Mouse (Mus musculus): ENCODE results near the gene Fndc1.

The Fndc1 gene

DNA sequence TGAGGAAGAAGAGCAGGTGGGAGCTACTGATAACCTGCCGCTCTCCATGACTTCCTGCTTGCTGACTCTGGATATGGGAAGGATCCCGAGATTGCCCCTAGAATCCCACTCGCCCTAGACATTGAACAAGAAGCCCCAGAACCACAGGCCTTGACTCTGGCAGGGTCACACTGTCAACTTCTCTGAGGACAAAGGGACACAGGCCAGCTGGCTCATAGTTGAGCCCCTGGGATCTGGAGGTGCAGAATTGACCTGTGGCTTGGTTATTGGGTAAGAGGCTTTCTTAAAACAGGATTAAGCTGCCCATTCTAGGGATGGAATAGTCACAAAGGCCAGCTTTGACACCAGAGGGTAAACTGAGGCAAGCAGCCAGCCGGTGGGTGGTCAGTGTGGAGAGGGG, 136.8 kb downstream of the Fndc1 start:
- no peak for DNase-seq (ENCODE audit: low spot score in 2 of 2)

Data from spleen, postnatal 14 days (tissue).